Mouse (Mus musculus) limb, embryonic 12.5 days (tissue): ENCODE data around the gene Gucy1a1. TPM values are rescaled to one million over a fixed set of nuclear protein-coding genes. Genes with fewer than 3 reads are reported as not detected.
"Not testable (repeated sequence)": the region's sequence is repeated elsewhere in the genome, so short reads cannot be mapped to it uniquely, and the experiment has no call there.

Experiments
- ATAC-seq: fragments of 200-750 bp; cut with Nextera tagmentation; 2 replicates; pipeline ENCODE4 v1.8.0; 2017; ENCODE audit warnings: low read depth, moderate TSS enrichment; ENCODE audit not compliant: insufficient number of reproducible peaks, insufficient read depth, low FRiP score, low TSS enrichment
- H3K27ac ChIP-seq: fragments of 300-500 bp; sonication (generic); 2 replicates; pipeline ENCODE4 v1.5.1; 2016; ENCODE audit warnings: mild to moderate bottlenecking, moderate library complexity
- H3K27me3 ChIP-seq: fragments of 300-500 bp; sonication (generic); 2 replicates; pipeline ENCODE4 v1.6.1; 2016; ENCODE audit warnings: mild to moderate bottlenecking, moderate library complexity
- H3K36me3 ChIP-seq: fragments of 300-500 bp; sonication (generic); 2 replicates; pipeline ENCODE4 v1.6.1; 2016; ENCODE audit warnings: mild to moderate bottlenecking, moderate library complexity
- H3K4me1 ChIP-seq: fragments of 300-500 bp; sonication (generic); replicated peaks from 2 replicates; pipeline ENCODE4 v1.6.1; 2016
- H3K4me2 ChIP-seq: fragments of 300-500 bp; sonication (generic); 2 replicates; pipeline ENCODE4 v1.6.1; 2016; ENCODE audit warnings: mild to moderate bottlenecking, moderate library complexity
- H3K4me3 ChIP-seq: fragments of 300-500 bp; sonication (generic); replicated peaks from 2 replicates; pipeline ENCODE4 v1.5.1; 2016; ENCODE audit warnings: mild to moderate bottlenecking
- H3K9ac ChIP-seq: fragments of 300-500 bp; sonication (generic); replicated peaks from 2 replicates; pipeline ENCODE4 v1.6.1; 2016; ENCODE audit warnings: mild to moderate bottlenecking, moderate library complexity
- H3K9me3 ChIP-seq: fragments of 300-500 bp; sonication (generic); 2 replicates; pipeline ENCODE4 v1.6.1; 2016; ENCODE audit warnings: mild to moderate bottlenecking, moderate library complexity
- WGBS: fragments of 180-500 bp; shearing (Covaris S2); methylation state at CpG from one replicate; pipeline ENCODE4 v1.1.7; 2016; 5-methylcytosine and 5-hydroxymethylcytosine counted together
- polyA plus RNA-seq: library from polyadenylated mRNA; unstranded; fragments of >200 nt; fragmentation: Nextera tagmentation; extraction: Ambion mirVana; gene quantifications from 2 replicates; pipeline ENCODE4 v1.2.1, GENCODE M21; 2016

Gucy1a1 gene
- polyA plus RNA-seq, result 2.9 and 3.0 TPM in 2 replicates

DNA sequence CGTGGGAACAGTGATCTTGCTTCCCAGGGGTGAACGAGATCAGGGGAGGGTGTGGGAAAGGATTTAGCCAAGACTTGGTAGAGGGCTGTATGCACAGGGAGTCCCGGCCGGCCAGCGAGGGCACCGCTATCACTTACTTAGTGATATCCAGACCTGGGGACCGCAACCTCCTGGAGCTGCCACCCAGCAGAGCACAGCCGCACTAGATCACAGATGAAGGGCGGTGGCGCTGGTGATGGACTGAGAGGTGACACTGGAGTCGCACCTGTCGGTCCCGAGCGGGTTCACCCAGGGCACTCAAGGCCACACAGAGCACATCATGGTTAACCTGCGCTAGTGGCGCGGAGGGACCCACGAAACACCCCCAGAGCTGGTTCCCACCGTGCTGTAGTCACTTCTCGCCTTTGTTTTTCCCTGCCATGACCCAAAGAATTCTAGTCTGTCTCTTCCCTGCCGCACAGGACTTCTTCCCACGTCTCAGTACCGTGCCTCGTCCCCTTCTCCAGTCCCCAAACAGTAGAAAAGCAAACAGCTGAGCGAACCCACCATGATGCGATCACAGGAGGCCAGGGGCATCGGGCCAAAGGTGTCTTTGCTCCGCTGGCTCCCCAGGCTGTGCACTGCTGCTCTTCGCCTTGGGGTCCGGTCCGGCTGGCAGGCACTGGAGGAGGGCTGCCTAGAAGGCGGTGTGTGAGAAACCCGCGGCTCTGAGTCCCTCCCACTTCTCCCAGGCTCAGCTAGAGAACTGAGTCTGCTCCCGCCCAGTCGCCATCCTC is at the start of gene Gucy1a1:
Gene Gucy1a1 (minus strand): TSS at position 664 of the 776 bp plus-strand sequence.
- Histone ChIP-seq H3K4me1 (peaks cover 11% of the 10 kb centered on the region; the same call in 1 of the 2 replicates), H3K36me3 (no peaks in the 10 kb centered on the region), H3K9ac (peak within 1 kb of the TSS; percentile 55), H3K27me3 (peaks cover 28% of the 10 kb centered on the region), H3K9me3 (no peaks in the 10 kb centered on the region), H3K4me3 (peak within 1 kb of the TSS; percentile 50), H3K27ac (no peak within 1 kb of the TSS), H3K4me2 (peak within 1 kb of the TSS; percentile 85)
- ATAC-seq, result peak; percentile 68; the same call in 1 of the 2 replicates
- under 1% methylated on average over 36 of the region's 36 CpGs for WGBS

DNA sequence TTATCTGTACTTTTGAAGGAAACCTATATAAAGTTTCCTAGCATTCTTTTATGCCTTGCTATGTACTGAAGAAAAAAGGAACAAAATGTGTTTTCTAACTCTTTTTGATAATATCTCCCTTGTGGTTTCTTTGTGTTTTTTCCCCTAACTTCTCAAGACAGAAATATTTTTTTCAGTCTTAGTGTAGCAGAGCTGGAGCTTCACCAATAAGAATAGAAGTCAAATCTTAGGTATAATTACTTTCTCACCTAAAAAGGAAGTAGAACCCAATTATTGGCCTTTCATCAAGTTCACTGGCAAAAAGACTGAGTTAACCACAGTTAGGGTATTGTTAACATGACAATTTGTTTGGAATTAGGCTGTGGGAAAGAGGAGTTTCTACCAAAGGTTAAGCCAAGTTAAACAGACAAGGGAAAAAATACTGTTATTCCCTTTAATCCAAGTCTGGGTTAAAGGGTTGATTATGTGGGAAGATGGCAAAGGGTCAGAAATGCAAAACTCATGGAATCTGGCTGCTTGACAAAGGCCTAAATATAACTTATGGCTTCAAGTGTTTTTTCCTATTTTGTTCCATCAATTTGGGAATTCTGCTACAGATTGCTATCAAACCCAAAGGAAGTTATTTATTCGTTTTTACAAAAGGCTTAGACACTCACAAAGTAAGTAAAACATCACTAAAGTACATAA is 46.1 kb upstream of the Gucy1a1 start:
- H3K9ac ChIP-seq, result no peak overlapping the region
- H3K4me2 ChIP-seq, result no peak overlapping the region
- H3K9me3 ChIP-seq, result no peaks in the 10 kb centered on the region
- no peaks in the 10 kb centered on the region for H3K4me1 ChIP-seq
- no peak overlapping the region for H3K27ac ChIP-seq
- no peak overlapping the region for H3K4me3 ChIP-seq
- ATAC-seq, result no peak
- no peaks in the 10 kb centered on the region for H3K36me3 ChIP-seq
- no peaks in the 10 kb centered on the region for H3K27me3 ChIP-seq
- WGBS, result 72% methylated on average over 1 of the region's 1 CpGs

DNA sequence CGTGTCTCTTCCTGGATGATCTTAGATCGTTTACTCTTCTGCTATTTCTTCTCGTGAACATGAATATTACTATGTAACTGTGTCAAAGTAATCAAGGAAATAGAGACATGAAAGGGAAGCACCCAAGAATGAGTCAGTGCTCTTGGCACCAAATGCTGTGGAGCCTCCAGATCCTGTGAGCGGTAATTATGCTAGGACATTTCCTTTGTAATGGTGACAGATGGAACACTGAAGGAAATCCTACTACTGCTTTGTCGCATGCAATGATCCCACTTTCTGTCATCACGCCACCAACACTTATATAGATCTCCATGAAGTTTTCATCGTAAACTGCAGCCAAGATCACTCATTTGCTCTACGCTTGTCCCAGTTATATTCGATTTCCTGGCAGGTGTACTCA is 40.0 kb upstream of the Gucy1a1 start:
- Histone ChIP-seq H3K27me3 (no peaks in the 10 kb centered on the region), H3K4me2 (no peak overlapping the region)
- 89% methylated on average over 9 of the region's 9 CpGs for WGBS

DNA sequence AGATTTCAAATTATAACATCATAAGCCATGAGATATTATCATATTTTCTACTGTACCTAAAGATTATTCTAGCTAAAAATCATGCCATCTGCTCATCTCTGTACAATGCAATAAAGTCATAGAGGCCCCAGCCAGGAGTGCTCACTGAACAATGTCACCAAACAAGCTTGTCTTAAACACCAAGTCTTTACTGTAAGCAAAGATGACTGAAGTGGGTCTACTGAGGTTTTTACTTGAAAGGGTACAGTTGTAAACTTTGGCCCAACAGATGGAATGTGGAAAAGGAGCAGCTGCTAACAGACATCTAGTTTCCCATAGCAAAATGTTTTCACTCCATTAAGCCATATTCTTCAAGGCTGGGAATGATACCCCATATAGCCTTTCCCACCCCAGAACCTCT is 35.9 kb upstream of the Gucy1a1 start:
- H3K4me1 ChIP-seq, result no peaks in the 10 kb centered on the region
- H3K27me3 ChIP-seq, result no peaks in the 10 kb centered on the region
- no peaks in the 10 kb centered on the region for H3K36me3 ChIP-seq
- H3K9me3 ChIP-seq, result no peaks in the 10 kb centered on the region
- H3K9ac ChIP-seq, result no peak overlapping the region
- no peak overlapping the region for H3K4me2 ChIP-seq
- ATAC-seq, result no peak
- no peak overlapping the region for H3K4me3 ChIP-seq
- H3K27ac ChIP-seq, result no peak overlapping the region

More for the DNA sequence above, 40.0 kb upstream of the Gucy1a1 start:
- Histone ChIP-seq H3K4me3 (no peak overlapping the region), H3K27ac (no peak overlapping the region), H3K9me3 (no peaks in the 10 kb centered on the region), H3K36me3 (no peaks in the 10 kb centered on the region), H3K4me1 (no peaks in the 10 kb centered on the region), H3K9ac (no peak overlapping the region)
- no peak for ATAC-seq

DNA sequence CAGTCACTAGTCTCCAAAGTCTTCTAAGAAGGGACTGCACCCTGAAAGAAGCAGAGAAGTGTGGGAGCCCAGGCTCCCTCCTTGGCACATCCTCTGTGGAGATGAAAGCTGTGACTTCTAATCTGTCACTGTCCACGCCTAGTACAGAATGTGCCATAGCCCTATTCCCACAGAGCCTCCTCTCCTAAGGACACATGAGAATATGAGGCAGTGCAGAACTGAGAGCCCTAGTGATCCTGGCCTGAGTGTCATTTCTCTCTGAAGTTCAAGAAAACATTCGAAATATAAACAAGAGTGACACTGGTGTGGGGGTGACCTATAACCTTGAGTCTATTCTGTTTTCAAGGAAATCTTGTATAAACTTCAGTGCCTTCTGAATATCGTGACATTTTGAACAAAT is 34.7 kb upstream of the Gucy1a1 start:
- H3K4me2 ChIP-seq, result no peak overlapping the region
- H3K36me3 ChIP-seq, result no peaks in the 10 kb centered on the region
- H3K9me3 ChIP-seq, result no peaks in the 10 kb centered on the region
- H3K27me3 ChIP-seq, result no peaks in the 10 kb centered on the region
- no peaks in the 10 kb centered on the region for H3K4me1 ChIP-seq
- H3K4me3 ChIP-seq, result no peak overlapping the region
- no peak overlapping the region for H3K9ac ChIP-seq
- whole genome bisulfite sequencing, result 79% methylated on average over 3 of the region's 3 CpGs
- no peak for ATAC-seq
- H3K27ac ChIP-seq, result no peak overlapping the region

DNA sequence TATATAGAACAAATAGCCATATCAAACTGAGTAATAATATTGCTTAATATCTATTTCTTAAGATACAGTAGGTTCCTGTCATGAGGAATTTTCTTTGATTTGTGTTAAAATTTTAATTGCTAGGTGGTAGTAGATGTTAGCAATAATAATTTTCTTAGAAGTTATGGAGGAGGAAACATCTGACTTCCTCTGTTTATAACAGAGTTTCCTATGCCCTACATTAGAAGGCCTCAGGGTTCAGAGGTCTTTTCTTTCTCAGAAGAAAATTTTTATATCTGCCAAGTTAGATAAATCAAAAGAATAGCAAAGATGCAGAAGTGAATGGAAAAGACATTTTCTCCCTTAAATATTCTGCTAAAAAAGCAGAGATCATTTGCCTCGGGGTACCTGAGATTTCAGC is 29.9 kb upstream of the Gucy1a1 start:
- Histone ChIP-seq H3K9ac (no peak overlapping the region), H3K27ac (no peak overlapping the region), H3K9me3 (no peaks in the 10 kb centered on the region), H3K4me2 (no peak overlapping the region), H3K27me3 (no peaks in the 10 kb centered on the region), H3K4me3 (no peak overlapping the region), H3K4me1 (no peaks in the 10 kb centered on the region), H3K36me3 (no peaks in the 10 kb centered on the region)
- no peak for ATAC-seq
- WGBS, result 95% methylated on average over 1 of the region's 1 CpGs

DNA sequence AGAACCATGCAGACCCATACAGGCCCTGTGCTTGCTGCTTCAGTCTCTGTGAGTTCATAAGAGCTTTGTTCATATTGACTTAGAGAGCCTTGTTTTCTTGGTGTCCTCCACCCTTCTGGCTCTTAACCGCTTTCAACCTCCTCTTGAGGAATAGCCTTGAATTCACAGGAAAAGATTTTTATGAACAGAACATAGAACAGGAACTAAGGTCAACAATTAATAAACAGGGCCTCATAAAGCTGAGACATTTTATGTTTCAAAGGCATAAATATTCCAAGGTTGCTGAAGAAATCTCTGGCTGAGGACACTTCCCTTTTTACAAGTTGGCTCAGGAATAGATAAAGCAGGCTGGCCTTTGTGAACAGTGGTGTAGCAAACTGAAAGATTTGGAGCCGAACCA is 21.5 kb upstream of the Gucy1a1 start:
- H3K36me3 ChIP-seq, result no peaks in the 10 kb centered on the region
- no peak overlapping the region for H3K9ac ChIP-seq
- H3K27ac ChIP-seq, result no peak overlapping the region
- 87% methylated on average over 2 of the region's 2 CpGs for WGBS
- H3K4me3 ChIP-seq, result no peak overlapping the region
- ATAC-seq, result no peak
- no peaks in the 10 kb centered on the region for H3K27me3 ChIP-seq
- H3K9me3 ChIP-seq, result no peaks in the 10 kb centered on the region
- no peak overlapping the region for H3K4me2 ChIP-seq
- no peaks in the 10 kb centered on the region for H3K4me1 ChIP-seq

DNA sequence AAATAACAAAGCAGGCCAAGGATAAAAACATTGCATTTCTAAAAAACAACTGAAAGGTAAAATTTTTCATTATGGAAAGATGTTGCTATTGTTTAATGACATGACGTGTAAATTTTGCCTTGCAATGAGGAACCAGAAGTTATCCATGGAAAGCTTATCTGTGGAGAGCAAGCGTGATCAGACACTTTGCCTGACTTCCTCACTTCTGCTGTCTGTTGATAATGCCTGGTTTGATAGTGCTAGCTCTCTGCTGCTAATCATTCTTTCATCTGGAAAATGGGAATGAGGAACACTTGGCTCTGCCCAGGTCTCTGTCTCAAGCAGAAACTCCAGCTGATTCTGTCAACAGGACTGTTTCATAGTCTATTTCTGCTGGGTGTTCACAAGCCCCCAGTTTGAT is 20.3 kb upstream of the Gucy1a1 start:
- WGBS, result 85% methylated on average over 2 of the region's 2 CpGs
- Histone ChIP-seq H3K9me3 (no peaks in the 10 kb centered on the region), H3K4me3 (no peak overlapping the region), H3K9ac (no peak overlapping the region), H3K27me3 (no peaks in the 10 kb centered on the region), H3K27ac (no peak overlapping the region), H3K4me2 (no peak overlapping the region), H3K4me1 (no peaks in the 10 kb centered on the region), H3K36me3 (no peaks in the 10 kb centered on the region)
- no peak for ATAC-seq

DNA sequence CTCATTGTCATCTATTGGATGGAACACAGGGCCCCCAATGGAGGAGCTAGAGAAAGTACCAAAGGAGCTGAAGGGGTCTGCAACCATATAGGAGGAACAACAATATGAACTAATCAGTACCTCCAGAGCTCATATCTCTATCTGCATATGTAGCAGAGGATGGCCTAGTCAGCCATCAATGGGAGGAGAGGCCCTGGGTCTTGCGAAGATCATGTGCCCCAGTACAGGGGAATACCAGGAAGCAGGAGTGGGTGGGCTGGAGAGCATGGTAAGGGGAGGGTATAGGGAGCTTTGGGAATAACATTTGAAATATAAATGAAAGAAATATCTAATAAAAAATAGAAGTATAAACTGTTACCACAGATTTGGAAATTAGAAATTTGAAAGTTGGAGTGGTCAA is 17.4 kb upstream of the Gucy1a1 start:
- not testable (repeated sequence) for H3K36me3 ChIP-seq, H3K4me1 ChIP-seq, H3K4me2 ChIP-seq, H3K27ac ChIP-seq, H3K9me3 ChIP-seq, H3K9ac ChIP-seq, H3K4me3 ChIP-seq, H3K27me3 ChIP-seq, ATAC-seq
- 93% methylated on average over 1 of the region's 1 CpGs for WGBS

DNA sequence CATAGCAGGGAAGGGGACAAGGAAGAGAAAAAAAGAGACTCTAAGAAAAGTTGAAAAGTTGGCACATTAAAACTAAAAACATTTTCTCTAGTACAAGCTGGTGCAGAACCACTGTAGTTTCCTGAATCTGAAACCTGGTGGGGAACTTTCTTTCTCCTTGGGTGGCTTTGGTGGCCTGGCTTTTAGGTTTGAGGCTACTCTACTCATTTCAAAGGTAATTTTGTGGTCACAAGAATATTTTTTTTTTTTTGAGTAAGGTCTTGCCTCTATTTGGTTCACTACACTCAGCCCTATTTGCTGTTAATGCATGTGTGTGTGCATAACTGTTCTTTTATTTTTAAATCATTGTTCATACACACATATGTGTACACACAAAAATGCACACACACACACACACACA is 389 bp upstream of the Gucy1a1 start:
- Histone ChIP-seq H3K4me2 (peak overlapping the region; percentile 85), H3K27ac (no peak overlapping the region), H3K36me3 (no peaks in the 10 kb centered on the region), H3K4me1 (peaks cover 11% of the 10 kb centered on the region; the same call in 1 of the 2 replicates), H3K4me3 (peak overlapping the region; percentile 50; the same call in 1 of the 2 replicates), H3K27me3 (peaks cover 28% of the 10 kb centered on the region), H3K9me3 (no peaks in the 10 kb centered on the region), H3K9ac (no peak overlapping the region)
- no peak for ATAC-seq

DNA sequence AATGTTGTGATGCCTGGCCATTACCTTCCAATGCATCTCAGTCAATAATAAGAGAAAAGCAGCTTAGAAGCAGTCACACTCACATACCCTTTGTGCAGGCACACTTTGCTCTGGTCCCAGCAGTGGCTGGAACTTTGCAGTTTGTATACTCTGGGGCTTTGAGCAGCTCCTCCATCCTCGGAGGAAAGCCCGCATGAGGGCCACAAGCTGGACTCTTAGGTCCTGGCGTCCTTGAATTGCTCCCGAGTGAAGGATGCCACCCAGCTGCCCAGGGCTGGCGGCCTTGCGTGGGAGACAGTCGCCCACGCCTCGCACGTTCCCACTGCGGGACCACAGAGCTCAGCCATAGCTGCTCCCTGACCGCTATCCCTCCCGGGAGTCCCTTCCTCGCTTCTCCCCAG is 864 bp downstream of the Gucy1a1 start:
- peak overlapping the region; percentile 85 for H3K4me2 ChIP-seq
- H3K27me3 ChIP-seq, result peaks cover 28% of the 10 kb centered on the region
- H3K4me1 ChIP-seq, result peaks cover 11% of the 10 kb centered on the region; the same call in 1 of the 2 replicates
- no peak overlapping the region for H3K27ac ChIP-seq
- WGBS, result 7% methylated on average over 14 of the region's 14 CpGs
- peak overlapping the region; percentile 55 for H3K9ac ChIP-seq
- no peaks in the 10 kb centered on the region for H3K9me3 ChIP-seq
- no peak for ATAC-seq
- H3K36me3 ChIP-seq, result no peaks in the 10 kb centered on the region
- H3K4me3 ChIP-seq, result peak overlapping the region; percentile 50
